Mouse (Mus musculus) thymus, adult 2 months (tissue): Measurements from ENCODE around the gene Fam168a.

ENCODE experiments used
- CTCF ChIP-seq: fragments of 200-500 bp; IDR thresholded peaks from 2 replicates; pipeline ENCODE4 v1.5.1; 2012; ENCODE audit warnings: mild to moderate bottlenecking, control low read depth, low read length, moderate library complexity, borderline replicate concordance; ENCODE audit not compliant: control insufficient read depth, poor library complexity, insufficient read depth; ENCODE audit errors: extremely low read depth
- POLR2A ChIP-seq: fragments of 200-500 bp; IDR thresholded peaks from 2 replicates; pipeline ENCODE4 v1.6.1; 2012; ENCODE audit warnings: mild to moderate bottlenecking, low read length, control low read depth, moderate library complexity; ENCODE audit not compliant: control insufficient read depth, poor library complexity, insufficient read depth; ENCODE audit errors: extremely low read depth

GRCm38 (mm10) chr7:100869877-100870629, 163.6 kb downstream of the Fam168a start:
- no peak for TF ChIP-seq CTCF
- no peak for TF ChIP-seq POLR2A
